Comparison of ENCODE assay signal across 20 mouse cellular contexts in genomic region chr6:31240051-31240450, GRCm38 (mm10).
DNase-seq lines count a peak whose midpoint lies in the region; ATAC-seq and TF ChIP-seq lines count a peak whose summit lies in the region.
"Had no signal": no experiment of that assay in that cellular context is flagged by ENCODE, and none has a peak within 500 bp of the region (broad histone marks: within the 10 kb centered on the region; RNA-seq: fewer than 3 reads in every experiment).

No protein-coding gene starts in this region.

- intact Hi-C loops in heart, adult 2 months (cut with DNase I): no loop called here
- intact Hi-C loops in left cerebral cortex, postnatal 36 days (cut with DNase I): no loop called here

- no peak for DNase-seq in heart, adult 2 months
- DNase-seq in CD4-positive helper T cell, adult 2 months (ENCODE audit: low read depth, low spot score): peak; percentile 44
- DNase-seq in ES-E14 (ENCODE audit: low read depth, low spot score): peak; percentile 83
- DNase-seq in retina, postnatal 1 day: no peak
- no peak for DNase-seq in left cerebral cortex, postnatal 36 days (ENCODE audit: low spot score in 2 of 2)
- DNase-seq in gastrocnemius, postnatal 10 days: no peak
- DNase-seq: adrenal gland, postnatal 10 days; cerebellum, adult 9-10 months; kidney, adult 2 months; spleen, adult 18-20 months had no signal

- no peak for TF ChIP-seq EP300 in heart, adult 2 months (IDR thresholded peaks at IDR 0.05; ENCODE audit: insufficient read depth, low read depth, low read length)

- H3K4me2 ChIP-seq in heart, embryonic 13.5 days: peak overlapping the region; percentile 31; the same call in 1 of the 2 replicates
- H3K4me2 ChIP-seq: embryonic facial prominence, embryonic 15.5 days; forebrain, embryonic 12.5 days; hindbrain, embryonic 12.5 days; limb, embryonic 12.5 days; neural tube, embryonic 12.5 days had no signal

- no peak for TF ChIP-seq CTCF in heart, adult 2 months (IDR thresholded peaks at IDR 0.05)

- H3K27ac ChIP-seq in heart, embryonic 13.5 days (replicated peaks): no peak overlapping the region
- H3K27ac ChIP-seq in heart, adult 2 months: no peak overlapping the region
- H3K27ac ChIP-seq in ES-E14 (ENCODE audit: insufficient read depth, low read depth, low read length, poor library complexity, severe bottlenecking): no peak overlapping the region
- H3K27ac ChIP-seq: embryonic facial prominence, embryonic 15.5 days; forebrain, embryonic 12.5 days; heart, embryonic 10.5 days; hindbrain, embryonic 12.5 days; limb, embryonic 12.5 days; neural tube, embryonic 12.5 days had no signal

- in situ Hi-C loops in ES-E14 (cut with MboI; ENCODE audit: low sequenced_read_pairs in 2 of 2, unreplicated experiment in 2 of 2): no loop called here

- H3K4me3 ChIP-seq in heart, embryonic 13.5 days: no peak overlapping the region
- H3K4me3 ChIP-seq in heart, adult 2 months: no peak overlapping the region
- no peak overlapping the region for H3K4me3 ChIP-seq in ES-E14 (ENCODE audit: insufficient read depth in 1 of 2, low read depth in 1 of 2, low read length in 2 of 2, poor library complexity in 1 of 2, severe bottlenecking in 1 of 2)
- H3K4me3 ChIP-seq: embryonic facial prominence, embryonic 15.5 days; forebrain, embryonic 12.5 days; heart, embryonic 10.5 days; hindbrain, embryonic 12.5 days; limb, embryonic 12.5 days; neural tube, embryonic 12.5 days had no signal

- no peak for ATAC-seq in heart, embryonic 13.5 days (ENCODE audit: extremely low read depth, insufficient number of reproducible peaks, low FRiP score, low TSS enrichment)
- ATAC-seq in inflammation-experienced regulatory T-cells, adult 6 months: peak; percentile 54
- ATAC-seq: midbrain, embryonic 16.5 days had no signal

- peaks cover 4% of the 10 kb centered on the region for H3K4me1 ChIP-seq in heart, embryonic 13.5 days
- H3K4me1 ChIP-seq in heart, adult 2 months (ENCODE audit: control insufficient read depth, insufficient read depth, low read length): no peaks in the 10 kb centered on the region; the same call in 1 of the 2 replicates
- H3K4me1 ChIP-seq in ES-E14 (ENCODE audit: control insufficient read depth in 2 of 2, insufficient read depth in 2 of 2, low read length in 2 of 2, poor library complexity in 1 of 2): 0 out of 4 replicates have a peak, but pooled peaks cover 0 to 2% of the 10 kb centered on the region in 2 experiments
- H3K4me1 ChIP-seq: forebrain, embryonic 12.5 days; hindbrain, embryonic 12.5 days; limb, embryonic 12.5 days; neural tube, embryonic 12.5 days had no signal

- H3K36me3 ChIP-seq in heart, embryonic 13.5 days: no peaks in the 10 kb centered on the region
- no peaks in the 10 kb centered on the region for H3K36me3 ChIP-seq in heart, adult 2 months (ENCODE audit: control insufficient read depth, insufficient read depth, low read length)
- no peaks in the 10 kb centered on the region for H3K36me3 ChIP-seq in ES-E14 (ENCODE audit: control insufficient read depth, insufficient read depth, low read length, poor library complexity, severe bottlenecking)
- H3K36me3 ChIP-seq: embryonic facial prominence, embryonic 15.5 days; forebrain, embryonic 12.5 days; heart, embryonic 10.5 days; hindbrain, embryonic 12.5 days; limb, embryonic 12.5 days; neural tube, embryonic 12.5 days had no signal

- TF ChIP-seq POLR2A in heart, adult 2 months (IDR thresholded peaks at IDR 0.05; ENCODE audit: insufficient read depth, low read depth, low read length): no peak

- 0 out of 2 replicates have a peak, but pooled peaks cover 1% of the 10 kb centered on the region for H3K79me2 ChIP-seq in heart, adult 2 months (replicated peaks; ENCODE audit: control insufficient read depth, insufficient read depth, low read length)

- H3K27me3 ChIP-seq in heart, embryonic 13.5 days (replicated peaks): peaks cover 12% of the 10 kb centered on the region
- no peaks in the 10 kb centered on the region for H3K27me3 ChIP-seq in heart, adult 2 months (ENCODE audit: control insufficient read depth, insufficient read depth, low read length)
- H3K27me3 ChIP-seq: CH12.LX; embryonic facial prominence, embryonic 15.5 days; forebrain, embryonic 12.5 days; hindbrain, embryonic 12.5 days; neural tube, embryonic 12.5 days had no signal

- no peaks in the 10 kb centered on the region for H3K9me3 ChIP-seq in heart, embryonic 13.5 days
- no peaks in the 10 kb centered on the region for H3K9me3 ChIP-seq in ES-E14 (ENCODE audit: control insufficient read depth, insufficient read depth, low read depth, low read length)
- H3K9me3 ChIP-seq: embryonic facial prominence, embryonic 15.5 days; forebrain, embryonic 12.5 days; heart, embryonic 10.5 days; hindbrain, embryonic 12.5 days; limb, embryonic 12.5 days; neural tube, embryonic 12.5 days had no signal

- no peak overlapping the region for H3K9ac ChIP-seq in heart, embryonic 13.5 days
- no peak overlapping the region for H3K9ac ChIP-seq in heart, adult 2 months (ENCODE audit: low read depth, low read length)
- no peak overlapping the region for H3K9ac ChIP-seq in ES-E14 (ENCODE audit: insufficient read depth, low read depth, low read length, poor library complexity, severe bottlenecking)
- H3K9ac ChIP-seq: embryonic facial prominence, embryonic 15.5 days; forebrain, embryonic 12.5 days; hindbrain, embryonic 12.5 days; limb, embryonic 12.5 days; neural tube, embryonic 12.5 days had no signal

- 3% methylated on average over 9 of the region's 9 CpGs for WGBS in heart, embryonic 13.5 days
- WGBS in heart, adult 2 months: 17% methylated on average over 9 of the region's 9 CpGs

TF ChIP-seq in ES-E14, 5 proteins besides CTCF, POLR2A, EP300 and RAD21:
- TF ChIP-seq ZC3H11A (IDR thresholded peaks at IDR 0.05; ENCODE audit: borderline replicate concordance, low read depth, low read length): no peak
- peak; percentile 93 for TF ChIP-seq ZNF384 (IDR thresholded peaks at IDR 0.05; ENCODE audit: low read depth, low read length)
TF ChIP-seq in ES-E14: peak in this region for 1.

Comparison
In these comparisons a context has a peak if more than half of its experiments do, and no peak if none do; other contexts are left out.
1. DNase-seq: peak in CD4-positive helper T cell, adult 2 months (single experiment) and ES-E14 (single experiment); none in heart, adult 2 months (0 of 2), retina, postnatal 1 day (single experiment), left cerebral cortex, postnatal 36 days (0 of 2) and gastrocnemius, postnatal 10 days (single experiment).